Mouse (Mus musculus) ES-CJ7 (cell line): ENCODE measurements around the gene Dohh.

Experiments
- DNase-seq: peaks from one replicate; pipeline ENCODE4 v3.0.0; 2011; ENCODE audit warnings: low read depth, low spot score

The Dohh gene

GRCm38 (mm10) chr10:81383802-81384604, at the start of gene Dohh, which contains the start of gene Gm48551:
Gene Dohh (plus strand): TSS chr10:81384428.
Gene Gm48551 (plus strand): TSS chr10:81384466.
- peak; percentile 100 for DNase-seq

DNA sequence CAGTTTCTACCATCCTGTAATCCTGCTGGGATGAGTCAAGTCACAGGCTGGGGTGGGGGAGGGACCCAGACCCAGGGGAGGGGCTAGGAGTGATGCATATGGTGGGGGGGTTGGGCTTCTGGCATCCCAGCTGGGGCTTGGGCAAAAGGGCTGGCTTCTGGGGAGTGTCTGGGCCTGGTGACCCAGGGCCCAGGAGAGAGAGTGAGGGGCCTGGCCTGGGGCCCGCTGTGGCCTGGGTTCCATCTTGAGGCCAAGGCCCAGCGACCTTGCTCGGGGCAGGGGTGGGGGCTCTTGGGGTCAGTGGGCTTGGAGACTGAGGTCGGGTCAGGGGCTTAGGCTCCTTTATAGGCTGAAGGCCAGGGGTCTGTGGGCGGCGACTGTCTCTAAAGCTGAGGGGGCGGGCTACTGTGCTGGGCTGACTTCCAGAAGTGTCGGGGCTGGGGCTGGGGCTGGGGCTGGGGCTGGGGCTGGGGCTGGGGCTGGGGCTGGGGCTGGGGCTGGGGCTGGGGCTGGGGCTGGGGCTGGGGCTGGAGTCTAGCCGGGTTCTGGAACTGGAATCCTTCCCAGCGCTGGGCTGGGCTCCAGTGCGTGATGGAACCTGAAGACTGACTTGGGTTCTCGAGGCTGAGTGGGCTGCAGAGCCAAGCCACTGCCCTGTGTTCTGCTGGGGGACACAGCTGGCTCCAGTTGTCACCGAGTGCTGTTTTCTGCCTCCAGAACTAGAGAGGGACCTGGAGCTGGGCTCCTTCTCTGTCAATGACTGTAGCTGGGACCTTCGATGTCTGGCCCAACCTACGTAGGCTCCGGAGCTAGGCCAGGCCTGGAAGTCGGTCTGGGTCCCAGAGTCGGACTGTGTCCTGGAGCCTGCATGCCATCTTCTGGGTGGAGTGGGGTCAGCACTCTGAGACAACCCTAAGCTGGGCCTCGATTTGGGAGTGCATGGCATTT, 48.6 kb upstream of the Dohh start:
- no peak for DNase-seq

GRCm38 (mm10) chr10:81336558-81336957, 47.7 kb upstream of the Dohh start:
- no peak for DNase-seq

- DNase-seq, result peak; percentile 97
Observed at GRCm38 (mm10) chr10:81340551-81341332, 43.5 kb upstream of the Dohh start.

DNA sequence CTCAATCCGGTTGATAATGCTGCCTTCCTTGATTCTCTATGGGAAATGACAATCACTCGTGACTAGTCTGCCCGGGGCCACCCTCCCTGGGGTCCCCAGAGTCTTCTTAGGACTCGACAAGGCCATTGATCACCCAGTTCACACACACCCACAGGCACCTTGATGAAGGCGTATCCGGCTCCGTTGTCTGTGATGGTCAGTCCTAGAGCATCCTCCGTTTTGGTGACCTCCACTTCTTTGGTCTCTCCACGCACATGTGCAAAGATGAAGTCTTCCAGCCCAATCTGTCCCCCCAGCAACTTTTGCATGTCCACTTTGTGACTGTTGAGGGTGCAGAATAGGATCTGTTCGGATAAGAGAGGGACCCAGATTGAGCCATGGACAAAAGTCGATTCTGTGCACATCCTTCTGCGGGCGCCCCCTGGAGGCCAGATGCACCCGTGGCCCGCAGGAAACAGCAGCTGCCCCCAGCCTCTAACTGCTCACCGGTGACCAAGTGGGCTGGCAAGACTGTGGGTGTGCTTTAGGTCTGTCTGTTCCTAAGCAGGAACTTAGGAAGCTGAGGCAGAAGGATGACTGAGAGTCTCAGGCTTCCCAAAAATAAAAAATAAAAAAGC, 42.8 kb upstream of the Dohh start:
- DNase-seq, result peak; percentile 69

- DNase-seq, result no peak
Observed at GRCm38 (mm10) chr10:81342686-81343505, 41.3 kb upstream of the Dohh start, which contains the start of gene Gipc3. Gene Gipc3 (minus strand): TSS chr10:81343266.

- no peak for DNase-seq
Observed at GRCm38 (mm10) chr10:81344421-81345161, 39.6 kb upstream of the Dohh start.

- no peak for DNase-seq
Observed at GRCm38 (mm10) chr10:81345162-81345534, 39.1 kb upstream of the Dohh start.

DNA sequence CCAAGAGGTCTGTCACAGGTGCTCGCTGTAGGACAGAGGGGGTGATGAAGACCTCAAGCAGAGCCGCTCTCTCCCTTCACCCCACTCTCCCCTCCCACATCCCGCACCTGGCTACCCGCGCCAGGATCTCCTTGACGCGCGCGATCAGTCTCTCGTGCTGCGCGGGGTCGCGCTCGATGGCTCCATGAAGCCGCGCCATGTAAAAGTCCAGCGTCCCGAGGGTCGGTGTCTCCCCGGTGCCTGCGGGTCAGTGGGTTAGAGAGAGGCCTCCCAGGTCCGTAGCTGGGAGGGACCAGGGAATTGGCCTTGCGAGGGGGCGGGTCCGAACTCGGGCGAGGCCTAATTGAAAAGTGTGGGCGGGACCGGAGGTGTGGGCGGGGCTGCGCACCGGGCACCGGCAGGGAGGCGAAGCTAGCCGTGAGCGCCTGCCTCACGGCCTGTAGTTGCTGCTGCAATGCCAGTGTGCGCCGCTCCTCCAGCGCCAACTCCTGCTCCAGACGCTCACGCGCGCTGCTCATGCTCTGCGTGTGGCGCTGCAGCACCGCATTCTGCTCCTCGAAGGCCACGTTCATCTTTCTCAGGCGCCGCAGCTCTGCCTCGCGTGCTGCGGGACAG, 37.7 kb upstream of the Dohh start:
- DNase-seq, result peak; percentile 86

- peak; percentile 95 for DNase-seq
Observed at GRCm38 (mm10) chr10:81349146-81349545, 35.1 kb upstream of the Dohh start.

DNA sequence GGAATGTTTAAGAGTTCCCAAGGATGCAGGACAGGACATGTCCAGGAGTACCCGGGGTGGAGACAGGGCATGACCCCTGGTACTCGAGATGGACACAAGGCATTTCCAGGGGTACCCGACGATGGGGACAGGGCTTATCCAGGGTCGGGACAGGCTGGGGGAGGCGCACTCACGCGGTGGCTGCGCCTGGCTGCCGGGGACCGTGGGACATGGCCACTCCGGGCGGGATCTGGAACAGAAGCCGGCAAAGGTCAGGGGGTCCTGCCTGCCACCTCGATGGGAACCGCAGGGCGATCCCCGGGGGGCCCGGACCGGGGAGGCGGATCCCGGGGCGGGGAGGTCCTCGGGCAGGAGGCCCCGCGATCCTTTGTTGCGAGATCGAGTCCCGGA, 34.3 kb upstream of the Dohh start:
- DNase-seq, result no peak

- DNase-seq, result peak; percentile 99
Observed at GRCm38 (mm10) chr10:81350351-81351063, 33.7 kb upstream of the Dohh start, which contains the start of gene Hmg20b. Gene Hmg20b (minus strand): TSS chr10:81350480.

DNA sequence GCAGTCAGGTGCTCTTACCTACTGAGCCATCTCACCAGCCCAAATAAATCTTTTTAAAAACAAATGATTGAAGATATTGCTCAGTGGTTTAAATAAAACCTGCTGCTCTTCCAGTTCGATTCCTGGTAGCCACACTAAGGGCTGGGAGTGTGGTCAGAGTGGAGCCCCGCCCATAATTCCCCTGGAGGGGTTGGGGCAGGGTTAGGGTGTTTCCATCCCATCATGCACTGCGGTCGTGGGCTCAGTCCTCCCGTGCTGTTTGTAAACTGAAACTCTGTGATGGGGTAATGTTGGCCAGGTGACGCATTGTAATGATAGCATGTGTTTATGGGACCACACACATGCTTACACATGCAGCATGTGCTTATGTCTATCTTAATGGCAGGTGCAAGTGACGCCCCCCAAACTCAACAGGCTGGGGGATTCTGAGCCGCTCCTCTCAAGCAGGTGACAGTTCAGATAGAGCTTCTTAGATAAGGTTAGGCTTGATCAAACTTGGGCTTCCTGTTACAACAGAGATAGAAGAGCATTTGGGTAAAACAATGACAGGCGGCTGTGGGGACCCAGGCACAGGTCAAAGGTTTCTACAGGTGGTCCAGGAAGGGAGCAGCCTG, 32.4 kb upstream of the Dohh start:
- peak; percentile 89 for DNase-seq

DNA sequence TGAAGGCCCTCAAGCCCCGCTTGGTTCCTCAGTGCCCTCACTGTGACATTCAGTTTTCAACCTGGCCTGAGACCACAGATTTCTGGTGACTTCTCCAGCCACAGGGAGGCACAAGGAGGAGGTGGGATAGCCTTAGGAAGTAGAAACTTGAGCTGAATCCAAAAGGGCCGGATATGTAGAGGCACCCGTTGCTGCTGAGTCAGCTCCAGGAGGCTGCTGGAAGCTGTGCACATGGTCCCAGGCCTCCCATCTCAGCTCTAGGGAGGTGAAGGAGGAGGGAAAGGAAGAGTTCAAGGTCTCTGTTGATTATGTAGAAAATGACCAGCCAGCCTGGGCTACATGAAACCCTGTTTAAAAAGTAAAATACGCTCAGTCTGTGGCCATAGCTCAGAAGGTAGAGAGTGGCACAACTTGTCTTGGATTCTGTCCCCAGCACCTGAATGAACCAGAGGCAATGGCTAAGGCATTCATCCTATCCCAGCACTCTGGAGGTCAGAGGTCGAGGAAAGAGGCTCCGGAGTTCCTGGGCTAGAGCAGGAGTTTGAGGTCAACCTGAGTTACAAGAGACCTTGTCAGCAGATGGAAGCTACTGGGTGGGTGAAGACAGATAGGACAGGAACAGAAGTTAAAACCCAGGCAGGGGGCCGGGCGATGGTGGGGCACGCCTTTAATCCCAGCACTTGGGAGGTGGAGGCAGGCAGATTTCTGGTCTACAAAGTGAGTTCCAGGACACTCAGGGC, 29.3 kb upstream of the Dohh start:
- DNase-seq, result peak; percentile 80

DNA sequence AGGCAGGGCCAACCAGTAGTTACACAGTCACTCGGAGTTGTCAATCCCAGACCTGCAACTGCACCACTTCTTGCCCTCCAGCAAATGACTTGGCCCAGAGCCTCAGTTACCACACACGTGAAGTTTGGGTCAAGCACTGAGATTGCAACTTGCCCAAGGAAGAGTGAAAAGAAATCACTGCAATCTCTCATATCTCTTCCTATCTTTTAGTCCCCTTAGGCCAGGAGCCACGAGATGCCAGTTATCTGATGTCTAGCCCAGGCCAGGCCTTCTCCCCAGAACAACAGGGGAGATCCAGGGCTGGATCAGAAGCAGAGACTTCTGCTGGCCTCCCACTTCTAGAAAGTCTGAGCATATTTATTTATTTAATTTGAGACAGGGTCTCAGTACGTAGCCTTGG, 28.7 kb upstream of the Dohh start:
- DNase-seq, result no peak

GRCm38 (mm10) chr10:81356352-81356990, 27.8 kb upstream of the Dohh start:
- DNase-seq, result no peak
